Mouse (Mus musculus): ENCODE data around the gene Rap1a. TPM values are rescaled to one million over a fixed set of nuclear protein-coding genes. Genes with fewer than 3 reads are reported as not detected.
A peak's percentile ranks its signal among the peaks of the same experiment; 100 is the strongest.
"Not testable (repeated sequence)": the region's sequence is repeated elsewhere in the genome, so short reads cannot be mapped to it uniquely, and the experiment has no call there.

Rap1a gene
- polyA plus RNA-seq, 1 experiment from 2014 or later: 67.8 TPM

DNA sequence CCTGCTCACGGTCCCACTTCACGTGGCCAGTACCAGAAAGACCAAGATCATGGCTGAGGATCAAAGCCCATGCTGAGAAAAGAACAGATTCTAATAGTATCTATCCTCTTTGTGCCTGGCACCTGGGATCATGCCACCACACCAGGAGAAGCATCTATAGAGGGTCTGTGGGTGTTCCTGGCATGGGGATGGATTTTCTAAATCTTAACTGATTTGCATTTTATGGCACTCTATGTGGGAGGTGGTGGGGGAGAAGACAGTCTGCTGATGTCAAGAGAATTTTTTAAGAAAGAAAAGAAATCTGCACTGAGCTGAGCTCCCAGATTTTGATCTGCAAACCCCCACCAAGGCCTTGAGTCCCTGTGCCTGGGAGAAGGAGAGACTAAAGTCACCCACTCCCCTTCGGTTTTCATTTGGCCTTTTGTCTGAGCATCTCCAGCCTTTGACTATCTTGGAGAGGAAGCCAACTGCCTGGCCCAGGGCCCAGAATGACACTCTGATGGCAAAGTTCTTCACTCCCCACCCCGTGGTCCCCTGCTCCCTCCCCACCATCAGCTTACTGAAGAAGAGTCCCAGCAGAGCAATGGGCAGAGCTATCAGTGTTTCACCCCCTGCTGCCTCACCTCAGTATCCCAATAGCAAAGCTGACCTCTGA lies 94.6 kb downstream of the Rap1a start:
- 0 out of 2 replicates have a peak, but pooled peaks cover 10% of the 10 kb centered on the region for H3K4me1 ChIP-seq (replicated peaks; ENCODE audit: control insufficient read depth, insufficient read depth, low read length)
- no peak for DNase-seq (ENCODE audit: low spot score)
- H3K27me3 ChIP-seq (ENCODE audit: control insufficient read depth, insufficient read depth, low read length): peaks cover 11% of the 10 kb centered on the region
- H3K27ac ChIP-seq: peak overlapping the region; percentile 32; the same call in 1 of the 2 replicates
- peak overlapping the region; percentile 47 for H3K4me3 ChIP-seq (replicated peaks; ENCODE audit: low read length)
- peak overlapping the region; percentile 98 for H3K4me2 ChIP-seq (replicated peaks)
- H3K9me3 ChIP-seq (ENCODE audit: control insufficient read depth, low read length): no peaks in the 10 kb centered on the region
- ATAC-seq (ENCODE audit: low FRiP score): no peak
- WGBS: 46% methylated on average over 4 of the region's 4 CpGs
- no peaks in the 10 kb centered on the region for H3K36me3 ChIP-seq (replicated peaks; ENCODE audit: control insufficient read depth, insufficient read depth)
- H3K9ac ChIP-seq: peak overlapping the region; percentile 60

DNA sequence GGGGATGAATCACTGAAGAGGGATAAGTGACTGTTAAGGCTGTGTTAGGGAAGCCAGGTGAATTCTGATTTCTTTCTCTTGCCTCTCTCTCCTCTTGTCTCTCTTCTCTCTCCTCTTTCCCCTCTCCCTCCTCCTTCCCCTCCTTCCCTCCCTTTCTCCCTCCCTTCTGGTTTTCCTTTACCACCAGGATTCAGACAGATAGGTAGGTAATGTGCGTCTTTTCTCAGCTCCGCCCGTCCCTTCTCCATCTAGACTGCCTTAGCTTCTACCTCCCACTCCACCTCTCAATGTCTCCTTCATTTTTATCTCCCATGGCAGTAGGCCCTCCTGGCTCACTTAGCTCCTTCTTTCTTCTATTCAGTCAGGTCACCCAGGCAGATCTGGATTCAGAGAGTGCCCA lies 95.6 kb downstream of the Rap1a start:
- no peak overlapping the region for H3K27ac ChIP-seq
- H3K4me1 ChIP-seq (replicated peaks; ENCODE audit: control insufficient read depth, insufficient read depth, low read length): 0 out of 2 replicates have a peak, but pooled peaks cover 10% of the 10 kb centered on the region
- no peaks in the 10 kb centered on the region for H3K36me3 ChIP-seq (replicated peaks; ENCODE audit: control insufficient read depth, insufficient read depth)
- H3K4me3 ChIP-seq (replicated peaks; ENCODE audit: low read length): peak overlapping the region; percentile 47
- ATAC-seq (ENCODE audit: low FRiP score) (no peak), DNase-seq (ENCODE audit: low spot score) (no peak)
- no peaks in the 10 kb centered on the region for H3K9me3 ChIP-seq (ENCODE audit: control insufficient read depth, low read length)
- H3K27me3 ChIP-seq (ENCODE audit: control insufficient read depth, insufficient read depth, low read length): peaks cover 11% of the 10 kb centered on the region
- WGBS: 14% methylated on average over 3 of the region's 3 CpGs
- peak overlapping the region; percentile 98 for H3K4me2 ChIP-seq (replicated peaks)
- H3K9ac ChIP-seq: peak overlapping the region; percentile 60

DNA sequence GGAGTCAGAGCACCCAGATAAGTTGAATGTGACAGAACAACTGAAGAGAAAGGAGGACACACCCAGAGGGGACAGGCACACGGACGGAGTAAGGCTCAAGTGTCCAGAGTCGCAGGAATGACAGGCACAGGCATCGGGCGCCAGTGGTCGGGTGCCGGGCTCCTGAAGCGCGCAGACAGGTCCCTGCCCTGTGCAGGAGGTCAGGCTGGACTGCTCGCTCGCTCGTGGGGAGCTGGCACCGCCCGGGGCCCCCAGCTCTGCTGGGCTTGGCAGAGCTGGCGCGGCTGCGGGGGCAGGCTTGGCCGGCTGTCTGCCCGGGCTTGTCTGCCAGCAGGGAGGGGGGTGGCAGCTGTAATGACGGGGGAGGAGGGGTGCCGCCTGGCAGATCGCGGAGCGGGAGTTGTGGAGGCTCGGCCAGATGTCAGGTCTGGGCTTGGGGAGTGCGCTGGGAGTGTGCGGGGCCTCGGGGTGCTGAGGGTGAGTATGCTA lies 96.0 kb downstream of the Rap1a start:
- 0% methylated on average over 27 of the region's 28 CpGs for WGBS
- Histone ChIP-seq H3K36me3 (replicated peaks; ENCODE audit: control insufficient read depth, insufficient read depth) (no peaks in the 10 kb centered on the region), H3K4me3 (replicated peaks; ENCODE audit: low read length) (peak overlapping the region; percentile 47), H3K4me2 (replicated peaks) (peak overlapping the region; percentile 98), H3K27ac (peak overlapping the region; percentile 60; the same call in 1 of the 2 replicates), H3K9ac (peak overlapping the region; percentile 60), H3K4me1 (replicated peaks; ENCODE audit: control insufficient read depth, insufficient read depth, low read length) (0 out of 2 replicates have a peak, but pooled peaks cover 10% of the 10 kb centered on the region), H3K27me3 (ENCODE audit: control insufficient read depth, insufficient read depth, low read length) (peaks cover 11% of the 10 kb centered on the region), H3K9me3 (ENCODE audit: control insufficient read depth, low read length) (no peaks in the 10 kb centered on the region)
- DNase-seq (ENCODE audit: low spot score) (no peak), ATAC-seq (ENCODE audit: low FRiP score) (peak; percentile 49)

DNA sequence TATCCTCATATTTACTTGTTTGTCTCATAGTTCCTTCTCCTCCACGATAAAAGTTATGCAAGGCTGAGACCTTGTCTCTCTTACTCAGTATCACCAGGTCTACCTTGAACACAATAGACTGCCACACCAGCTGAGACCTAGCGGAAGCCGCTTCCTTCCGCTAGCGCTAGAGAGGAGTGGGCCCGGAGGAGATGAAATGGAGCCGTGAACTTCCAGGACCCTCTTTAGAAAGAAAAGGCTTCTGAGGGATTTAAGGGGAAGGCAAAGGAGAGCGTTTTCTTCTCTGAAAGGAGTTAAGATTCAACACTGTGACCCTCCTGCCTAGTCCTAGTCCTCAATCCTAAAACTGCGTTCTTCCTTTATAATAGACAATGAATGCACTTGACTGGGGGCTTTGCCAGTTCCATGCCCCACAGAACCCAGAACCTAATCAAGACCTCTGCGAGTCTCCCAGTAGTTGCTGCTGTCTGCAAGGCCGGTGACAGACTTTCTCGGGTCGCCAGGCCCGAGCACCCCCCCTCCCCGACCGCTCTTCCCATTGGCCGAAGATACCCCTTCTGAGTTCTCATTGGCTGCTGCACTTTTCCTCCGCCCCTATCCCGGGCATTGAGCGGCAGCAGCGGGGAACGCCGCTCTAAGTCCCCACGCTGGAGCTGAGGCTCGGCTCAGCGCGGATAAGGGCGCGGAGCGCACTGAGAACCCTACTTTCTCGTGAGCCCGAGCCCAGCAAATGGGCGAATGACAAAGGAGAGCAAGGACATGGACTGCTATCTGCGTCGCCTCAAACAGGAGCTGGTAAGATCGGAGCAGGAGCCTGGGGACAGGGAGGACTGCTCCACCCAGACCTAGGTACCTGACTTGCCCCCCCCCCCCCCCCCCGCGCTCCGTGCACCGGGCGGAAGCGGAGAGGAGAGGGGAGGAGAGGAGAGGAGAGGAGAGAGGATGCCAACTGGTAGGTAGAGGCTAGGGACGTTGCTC lies 96.8 kb downstream of the Rap1a start, which contains the start of gene Inka2:
Inka2 (plus strand) TSS at position 569 of the 978 bp plus-strand sequence.
- Histone ChIP-seq H3K4me1 (replicated peaks; ENCODE audit: control insufficient read depth, insufficient read depth, low read length) (0 out of 2 replicates have a peak, but pooled peaks cover 10% of the 10 kb centered on the region), H3K27me3 (ENCODE audit: control insufficient read depth, insufficient read depth, low read length) (peaks cover 11% of the 10 kb centered on the region)
- 2% methylated on average over 40 of the region's 43 CpGs for WGBS

DNA sequence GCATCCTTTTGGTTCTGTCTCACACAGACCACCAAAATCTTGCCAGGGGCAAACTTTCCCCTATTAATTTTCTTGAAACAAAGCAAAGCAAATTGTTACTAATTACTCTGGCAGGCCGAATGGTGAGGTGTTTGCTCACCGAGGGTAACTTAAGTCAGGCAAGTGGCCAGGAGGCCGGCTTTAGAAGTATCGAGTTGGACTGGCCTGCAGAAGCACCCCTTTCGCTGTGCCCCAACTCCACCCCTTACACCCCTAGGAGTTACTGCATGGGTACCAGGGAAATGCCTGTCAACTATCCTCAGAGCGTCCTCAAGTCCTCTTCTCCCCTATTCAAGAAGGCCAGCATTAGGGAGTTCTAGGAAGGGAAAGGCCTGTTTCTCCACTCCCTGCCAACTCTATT lies 97.6 kb downstream of the Rap1a start:
- 0 out of 2 replicates have a peak, but pooled peaks cover 10% of the 10 kb centered on the region for H3K4me1 ChIP-seq (replicated peaks; ENCODE audit: control insufficient read depth, insufficient read depth, low read length)
- peaks cover 11% of the 10 kb centered on the region for H3K27me3 ChIP-seq (ENCODE audit: control insufficient read depth, insufficient read depth, low read length)
- ATAC-seq (ENCODE audit: low FRiP score) (no peak), DNase-seq (ENCODE audit: low spot score) (no peak)
- H3K36me3 ChIP-seq (replicated peaks; ENCODE audit: control insufficient read depth, insufficient read depth): no peaks in the 10 kb centered on the region
- no peaks in the 10 kb centered on the region for H3K9me3 ChIP-seq (ENCODE audit: control insufficient read depth, low read length)
- no peak overlapping the region for H3K9ac ChIP-seq
- H3K27ac ChIP-seq: no peak overlapping the region
- H3K4me3 ChIP-seq (replicated peaks; ENCODE audit: low read length): no peak overlapping the region
- peak overlapping the region; percentile 98 for H3K4me2 ChIP-seq (replicated peaks)
- WGBS: 40% methylated on average over 6 of the region's 6 CpGs

More for the DNA sequence above, 96.8 kb downstream of the Rap1a start, which contains the start of gene Inka2:
- Histone ChIP-seq H3K9me3 (ENCODE audit: control insufficient read depth, low read length) (no peaks in the 10 kb centered on the region), H3K36me3 (replicated peaks; ENCODE audit: control insufficient read depth, insufficient read depth) (no peaks in the 10 kb centered on the region), H3K27ac (peak within 1 kb of the TSS; percentile 60; the same call in 1 of the 2 replicates), H3K4me3 (replicated peaks; ENCODE audit: low read length) (peak within 1 kb of the TSS; percentile 47), H3K9ac (peak within 1 kb of the TSS; percentile 60), H3K4me2 (replicated peaks) (peak within 1 kb of the TSS; percentile 98)
- ATAC-seq (ENCODE audit: low FRiP score) (peak; percentile 96), DNase-seq (ENCODE audit: low spot score) (peak; percentile 84)

DNA sequence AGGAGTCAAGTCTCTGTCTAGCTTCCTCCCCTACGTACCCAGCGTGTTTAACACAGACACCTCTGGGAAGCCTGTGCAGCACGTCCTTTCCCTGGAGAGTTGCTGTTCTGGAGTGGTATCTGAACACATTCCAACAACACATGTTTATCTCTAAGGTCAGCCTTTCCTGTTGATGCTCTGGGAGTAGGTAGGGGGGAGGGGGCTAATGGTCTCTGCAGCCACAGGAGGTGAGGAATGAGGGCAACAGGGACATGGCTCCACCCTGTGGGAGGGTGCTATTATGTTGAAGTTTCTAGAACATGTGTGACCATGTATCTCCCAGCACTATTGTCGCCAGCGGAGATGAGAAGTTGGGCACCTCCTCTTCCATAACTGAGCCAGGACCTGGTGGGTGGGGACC lies 99.7 kb downstream of the Rap1a start:
- DNase-seq (ENCODE audit: low spot score) (no peak), ATAC-seq (ENCODE audit: low FRiP score) (no peak)
- no peaks in the 10 kb centered on the region for H3K36me3 ChIP-seq (replicated peaks; ENCODE audit: control insufficient read depth, insufficient read depth)
- no peak overlapping the region for H3K4me3 ChIP-seq (replicated peaks; ENCODE audit: low read length)
- no peak overlapping the region for H3K9ac ChIP-seq
- no peak overlapping the region for H3K27ac ChIP-seq
- WGBS: 66% methylated on average over 5 of the region's 5 CpGs
- peaks cover 7% of the 10 kb centered on the region; the same call in 1 of the 2 replicates for H3K27me3 ChIP-seq (ENCODE audit: control insufficient read depth, insufficient read depth, low read length)
- peaks cover 15% of the 10 kb centered on the region for H3K4me1 ChIP-seq (replicated peaks; ENCODE audit: control insufficient read depth, insufficient read depth, low read length)
- H3K9me3 ChIP-seq (ENCODE audit: control insufficient read depth, low read length): no peaks in the 10 kb centered on the region
- no peak overlapping the region for H3K4me2 ChIP-seq (replicated peaks)

DNA sequence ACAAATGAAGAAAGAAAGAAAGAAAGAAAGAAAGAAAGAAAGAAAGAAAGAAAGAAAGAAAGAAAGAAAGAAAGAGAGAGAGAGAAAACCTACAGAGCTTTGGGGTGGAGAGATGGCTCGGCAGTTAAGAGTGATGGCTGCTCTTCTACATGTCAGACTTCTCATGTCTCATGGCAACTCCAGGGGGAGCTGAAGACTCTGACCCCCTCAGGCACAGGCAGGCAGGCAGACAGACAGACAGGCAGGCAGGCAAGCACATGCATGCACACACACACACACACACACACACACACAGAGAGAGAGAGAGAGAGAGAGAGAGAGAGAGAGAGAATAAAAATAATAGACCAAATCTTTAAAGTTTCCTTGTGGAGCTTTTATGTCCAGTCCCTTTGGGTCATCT lies 100.3 kb downstream of the Rap1a start:
- not testable (repeated sequence) for DNase-seq (ENCODE audit: low spot score); H3K27ac ChIP-seq; H3K27me3 ChIP-seq (ENCODE audit: control insufficient read depth, insufficient read depth, low read length); H3K4me3 ChIP-seq (replicated peaks; ENCODE audit: low read length); H3K36me3 ChIP-seq (replicated peaks; ENCODE audit: control insufficient read depth, insufficient read depth); H3K9me3 ChIP-seq (ENCODE audit: control insufficient read depth, low read length); H3K9ac ChIP-seq; ATAC-seq (ENCODE audit: low FRiP score); H3K4me2 ChIP-seq (replicated peaks)
- peaks cover 20% of the 10 kb centered on the region for H3K4me1 ChIP-seq (replicated peaks; ENCODE audit: control insufficient read depth, insufficient read depth, low read length)
- 62% methylated on average over 1 of the region's 1 CpGs for WGBS

DNA sequence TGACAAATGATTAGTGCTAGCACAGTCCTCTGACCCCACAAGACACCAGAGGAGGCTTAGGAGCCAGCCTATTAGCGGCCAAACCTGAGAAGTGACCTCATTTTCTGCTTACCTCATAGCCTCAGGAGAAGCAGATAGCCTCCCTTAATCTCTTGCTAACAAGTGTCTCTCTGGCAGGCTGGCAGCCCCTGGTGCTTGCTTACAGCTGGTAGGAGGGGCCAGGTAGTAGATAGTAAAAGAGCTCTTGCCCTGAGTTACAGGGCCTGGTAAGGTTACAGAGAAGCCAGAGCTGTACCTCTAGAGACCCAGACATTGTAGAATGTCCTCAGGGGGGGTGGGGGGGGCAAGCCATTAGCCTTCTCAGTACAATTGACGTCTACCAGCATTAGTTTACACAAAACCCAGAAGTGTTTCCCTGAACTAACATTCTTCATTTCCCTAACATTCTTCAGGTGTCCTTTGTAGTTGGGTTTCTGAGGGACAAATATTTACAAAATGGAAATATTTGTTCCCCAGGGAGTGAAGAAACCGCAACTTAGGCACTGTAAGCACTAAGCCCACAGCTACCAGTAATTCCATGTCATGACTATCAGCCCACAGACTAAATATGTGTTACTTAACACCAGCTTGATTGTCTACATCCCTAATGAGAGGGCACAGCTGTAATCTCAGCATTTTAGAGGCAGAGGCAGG lies 101.7 kb downstream of the Rap1a start:
- 65% methylated on average over 3 of the region's 3 CpGs for WGBS
- Histone ChIP-seq H3K36me3 (replicated peaks; ENCODE audit: control insufficient read depth, insufficient read depth) (no peaks in the 10 kb centered on the region), H3K4me3 (replicated peaks; ENCODE audit: low read length) (no peak overlapping the region), H3K27ac (no peak overlapping the region), H3K9ac (no peak overlapping the region), H3K4me2 (replicated peaks) (no peak overlapping the region), H3K9me3 (ENCODE audit: control insufficient read depth, low read length) (no peaks in the 10 kb centered on the region), H3K4me1 (replicated peaks; ENCODE audit: control insufficient read depth, insufficient read depth, low read length) (peaks cover 23% of the 10 kb centered on the region), H3K27me3 (ENCODE audit: control insufficient read depth, insufficient read depth, low read length) (peaks cover 7% of the 10 kb centered on the region; the same call in 1 of the 2 replicates)
- ATAC-seq (ENCODE audit: low FRiP score) (no peak), DNase-seq (ENCODE audit: low spot score) (no peak)
